Mouse (Mus musculus) layer of hippocampus, adult 8-10 months (tissue): ENCODE results near the gene 1700003F12Rik. TPM values are rescaled to one million over a fixed set of nuclear protein-coding genes. Genes with fewer than 3 reads are reported as not detected.

Experiments used
- DNase-seq, 2 experiments: peaks; one replicate each; pipeline ENCODE4 v3.0.0; 2022; ENCODE audit warnings: low spot score in 2 of 2
- total RNA-seq, 4 experiments: library from RNA; stranded (reverse); gene quantifications; 2 replicates each; pipeline ENCODE4 v1.2.4; 2022

1700003F12Rik gene
- total RNA-seq, 4 experiments from 2014 or later: 0.64 to 2.0 (median 0.87) TPM

DNA sequence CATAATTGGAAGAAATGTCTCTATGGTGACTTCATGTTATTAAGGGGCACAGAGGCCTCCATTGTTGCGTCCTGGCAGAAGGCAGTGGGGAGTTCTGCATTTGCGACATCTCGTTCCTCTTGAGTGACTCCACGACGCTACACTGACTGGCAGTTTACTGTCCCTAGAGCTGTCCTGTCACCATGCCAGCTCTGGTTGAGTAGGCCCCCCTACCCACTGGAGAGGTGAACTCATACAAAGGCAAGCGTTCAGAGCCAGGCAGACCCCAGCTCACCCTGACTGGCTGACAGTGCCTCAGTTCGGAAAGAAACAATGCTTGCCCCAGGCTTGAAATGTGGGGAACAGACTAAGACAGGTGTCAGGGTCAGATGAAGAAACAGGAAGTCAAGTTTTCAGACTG is 27.4 kb downstream of the 1700003F12Rik start:
- DNase-seq: no peak

DNA sequence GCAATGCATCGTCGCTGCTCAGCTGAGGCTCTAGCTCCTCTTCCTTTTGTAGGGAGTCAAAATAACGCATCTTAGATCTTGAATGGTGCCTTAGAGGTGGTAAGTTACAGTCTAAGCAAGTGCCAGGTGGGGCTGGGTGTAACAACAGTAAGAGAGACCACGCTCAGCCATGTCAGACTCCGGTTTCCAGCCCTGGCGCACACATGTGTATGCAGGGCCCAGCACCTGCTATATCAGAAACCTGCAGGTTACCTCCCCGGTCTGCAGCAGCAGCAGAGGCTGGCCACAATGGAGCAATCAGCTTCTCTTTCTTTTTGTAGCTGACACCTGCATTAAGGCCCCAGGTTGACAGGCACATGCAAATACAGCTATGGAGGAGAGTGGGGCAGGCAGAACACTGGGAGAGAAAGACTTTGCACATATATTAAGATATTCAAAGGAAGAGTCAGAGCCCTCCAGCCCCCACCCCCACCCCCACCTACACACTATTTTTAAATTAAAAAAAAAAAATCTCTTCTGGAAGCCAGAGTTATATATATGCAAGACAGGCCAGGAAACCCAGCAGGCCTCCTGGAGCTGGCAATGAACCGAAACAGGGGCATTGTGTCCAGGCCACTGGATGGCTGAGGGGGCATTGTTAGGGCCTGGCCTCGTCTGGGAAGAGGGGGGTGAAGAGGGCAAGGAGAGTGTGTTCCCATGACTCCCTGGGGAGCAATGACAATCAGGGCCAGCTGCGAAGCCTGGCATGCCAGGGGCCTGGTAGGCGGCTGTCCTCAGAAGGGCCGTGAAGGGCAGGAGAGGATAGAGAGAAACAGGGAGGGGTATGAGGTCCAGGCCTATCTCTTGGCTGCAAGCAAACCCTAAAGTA is 30.2 kb downstream of the 1700003F12Rik start:
- no peak for DNase-seq

DNA sequence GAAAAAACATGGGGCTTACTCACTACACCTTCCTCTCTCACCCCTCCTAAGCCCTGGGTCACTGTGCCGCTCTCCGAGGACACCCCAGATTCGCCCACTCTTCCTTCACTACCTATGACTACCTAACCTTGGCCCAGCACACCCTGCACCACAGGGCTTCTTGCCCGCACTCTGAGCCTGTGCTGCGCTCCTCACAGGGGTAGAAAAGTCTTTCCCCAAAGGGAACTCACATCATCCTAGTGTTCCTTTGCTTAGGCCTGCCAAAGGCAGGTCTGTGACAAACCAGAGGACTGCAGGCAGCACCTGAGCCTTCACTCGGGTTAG is 30.8 kb downstream of the 1700003F12Rik start:
- DNase-seq: no peak

DNA sequence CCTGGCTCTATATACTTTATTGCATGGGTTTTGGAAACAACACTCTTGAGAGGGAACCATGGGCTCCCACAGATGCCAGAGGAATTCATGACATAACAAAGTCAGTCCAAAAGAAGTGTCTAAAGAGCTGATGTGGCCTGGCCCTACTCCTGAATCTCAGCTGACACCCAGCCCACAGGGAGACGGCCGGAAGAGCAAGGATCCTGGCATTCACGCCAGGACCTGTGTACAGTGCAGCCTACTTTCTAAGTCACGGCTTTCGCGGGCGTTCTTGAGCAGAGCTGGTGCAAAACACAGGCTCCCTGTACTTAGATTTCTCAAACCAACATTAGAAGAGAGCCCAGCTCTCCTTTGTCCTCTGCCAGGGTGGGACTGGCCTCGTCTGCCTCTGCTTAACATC is 33.7 kb downstream of the 1700003F12Rik start:
- DNase-seq: no peak

DNA sequence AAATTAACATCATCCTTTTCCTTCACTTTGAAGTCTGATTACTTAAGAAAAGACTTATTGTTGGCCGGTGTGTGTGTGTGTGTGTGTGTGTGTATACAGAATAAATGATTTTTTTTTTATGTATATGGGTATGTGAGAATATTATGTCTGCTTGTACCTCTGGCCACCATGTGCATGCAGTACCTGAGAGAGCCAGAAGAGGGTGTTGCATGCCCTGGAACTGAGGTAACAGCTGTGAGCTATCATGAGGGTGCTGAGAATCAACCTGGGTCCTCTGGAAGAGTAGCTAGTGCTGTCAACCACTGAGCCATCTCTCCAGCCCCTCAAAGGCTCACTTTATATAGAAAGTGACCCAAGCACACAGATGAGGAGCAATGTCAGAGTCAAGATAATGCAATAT is 34.5 kb downstream of the 1700003F12Rik start:
- DNase-seq: no peak

DNA sequence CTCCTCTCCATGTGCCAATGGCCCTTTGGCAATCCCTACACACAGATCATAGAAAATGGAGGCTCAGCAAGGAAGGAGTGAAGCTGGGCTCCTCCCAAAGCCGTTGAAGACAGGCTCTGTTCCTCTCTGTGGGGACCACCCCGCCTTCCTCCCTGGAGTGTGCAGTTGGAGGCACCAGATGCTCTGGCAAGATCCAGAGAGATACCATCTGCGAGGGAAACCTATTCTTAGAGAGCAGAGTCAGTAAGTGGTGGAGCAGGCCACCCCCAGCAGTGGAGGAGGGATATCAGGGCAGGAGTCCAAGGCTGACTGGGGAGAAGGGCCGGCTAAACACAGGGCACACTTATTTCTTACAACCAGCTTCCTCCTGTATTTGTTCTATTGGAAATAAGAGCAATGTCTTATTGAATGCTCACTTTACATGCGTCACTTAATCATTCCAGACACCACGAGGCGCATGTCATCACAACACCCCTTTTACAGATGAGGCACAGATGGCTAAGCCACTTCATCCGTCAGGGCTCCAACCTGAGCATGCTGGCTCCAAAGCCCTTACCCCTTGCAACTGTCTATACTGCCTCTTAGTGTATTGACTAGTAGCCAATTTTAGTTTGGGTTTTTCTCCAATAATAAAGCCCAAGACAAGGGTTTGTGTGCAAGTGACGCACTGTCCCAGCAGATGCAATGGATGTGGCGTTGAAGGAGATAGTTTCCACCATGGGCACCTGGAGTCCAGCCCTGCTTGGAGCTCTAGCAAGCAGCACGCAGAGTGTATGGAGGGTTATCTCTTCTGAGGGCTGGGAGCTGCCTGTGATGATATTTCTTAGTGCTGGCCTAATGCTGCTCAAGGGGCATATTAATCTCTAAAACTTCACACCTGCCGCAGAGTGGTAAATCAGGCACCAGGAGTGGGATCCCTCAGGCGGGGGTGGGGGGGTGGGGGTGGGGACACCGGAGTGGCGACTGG is 37.3 kb downstream of the 1700003F12Rik start:
- peak; percentile 93 to 94 for DNase-seq

DNA sequence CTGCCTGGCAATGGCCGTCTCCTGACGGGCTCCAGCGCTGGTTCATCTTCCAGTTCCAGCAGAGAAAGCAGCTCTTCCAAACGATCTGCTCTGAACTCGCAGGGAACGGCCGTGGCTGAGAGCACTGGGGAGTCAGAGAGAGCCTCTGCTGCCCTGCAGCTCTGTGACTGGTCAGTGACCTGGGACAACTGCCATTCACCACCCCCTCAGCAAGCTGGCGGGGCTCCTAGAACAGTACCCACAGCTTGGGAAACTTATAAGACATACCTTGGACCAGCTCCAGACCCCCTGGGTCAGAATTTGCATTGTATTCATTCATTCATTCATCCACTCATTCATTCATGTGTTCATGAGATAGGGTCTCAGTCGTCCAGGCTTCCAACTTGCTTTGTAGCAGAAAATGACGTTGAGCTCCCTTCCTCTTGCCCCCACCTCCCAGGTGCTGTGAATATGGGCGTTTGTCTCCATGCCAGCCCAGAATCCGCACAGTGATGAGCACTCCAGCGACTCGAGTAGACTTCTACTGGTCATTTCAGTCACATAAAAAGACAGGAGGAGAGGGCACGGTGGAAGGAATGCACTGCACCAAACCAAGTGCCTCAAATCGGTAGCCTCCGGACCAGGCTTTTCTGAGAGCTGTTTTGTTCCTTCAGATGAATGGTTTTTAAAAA is 38.2 kb downstream of the 1700003F12Rik start:
- DNase-seq: no peak

DNA sequence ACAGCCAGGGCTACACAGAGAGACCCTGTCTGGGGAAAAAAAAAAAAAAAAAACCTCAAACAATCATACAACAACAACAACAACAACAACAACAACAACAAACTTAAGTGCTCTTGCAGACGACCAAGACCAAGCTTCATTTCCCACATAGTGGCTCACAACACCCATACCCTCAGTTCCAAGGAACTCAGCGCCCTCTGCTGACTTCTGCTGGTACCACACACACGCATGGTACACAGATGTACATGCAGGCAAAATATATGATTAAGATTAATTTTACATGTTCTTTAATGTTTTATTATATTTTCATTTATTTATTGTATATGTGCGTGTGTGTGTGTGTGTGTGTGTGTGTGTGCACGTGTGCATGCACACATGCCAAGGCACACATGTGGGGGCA is 39.5 kb downstream of the 1700003F12Rik start:
- DNase-seq: no peak

DNA sequence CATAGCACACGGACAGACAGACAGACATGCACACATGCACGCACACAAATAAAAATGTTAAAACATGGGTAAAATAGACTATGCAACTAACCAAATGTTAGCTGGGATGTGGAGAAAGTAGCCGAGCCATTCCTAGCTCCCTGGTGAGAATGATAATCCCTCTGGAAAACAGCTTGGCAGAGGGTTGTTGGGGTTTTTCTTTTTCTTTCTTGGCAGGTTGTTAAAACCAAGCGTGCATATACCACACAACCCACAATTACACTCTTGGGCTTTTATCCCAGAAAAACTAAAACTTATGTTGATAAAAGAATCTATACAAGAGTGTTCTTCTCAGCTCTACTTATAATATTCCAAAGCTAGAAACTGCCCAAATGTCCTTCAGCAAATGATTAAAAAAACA is 42.2 kb downstream of the 1700003F12Rik start:
- DNase-seq: no peak

DNA sequence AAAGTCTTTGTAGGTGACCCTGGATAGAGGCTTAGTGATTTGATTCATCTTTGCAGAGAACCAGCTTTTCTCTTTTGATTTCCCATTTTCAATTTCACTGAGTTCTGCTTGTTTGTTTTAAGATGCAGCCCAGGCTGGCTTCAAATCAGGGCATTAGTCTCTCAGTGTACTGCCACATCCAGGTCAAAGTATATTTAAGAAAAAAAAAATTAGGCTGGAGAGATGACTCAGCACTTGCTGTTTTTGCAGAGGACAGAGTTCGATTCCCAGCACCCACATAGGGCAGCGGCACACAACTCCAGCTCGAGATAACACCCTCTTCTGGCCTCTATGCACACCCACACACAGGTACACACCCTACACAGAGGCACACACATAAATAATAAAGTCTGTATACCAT is 44.4 kb downstream of the 1700003F12Rik start:
- no peak for DNase-seq

DNA sequence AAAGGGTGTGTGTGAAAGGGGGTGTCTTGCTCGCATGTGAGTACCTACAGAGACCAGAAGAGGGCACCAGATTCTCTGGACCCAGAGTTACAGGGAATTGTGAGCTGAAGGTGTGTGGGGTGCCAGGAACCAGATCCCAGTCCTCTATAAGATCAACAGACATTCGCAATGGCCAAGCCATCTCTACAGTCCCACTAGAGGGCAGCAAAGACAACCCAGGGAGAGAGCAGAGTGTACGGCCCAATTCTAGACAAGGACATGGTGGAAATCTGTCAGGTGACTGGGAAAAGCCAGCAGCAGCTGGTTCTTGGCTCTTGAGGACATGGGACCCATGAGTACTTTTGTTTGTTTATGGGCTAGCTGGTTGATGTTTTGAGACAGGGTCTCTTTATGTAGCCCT is 46.1 kb downstream of the 1700003F12Rik start:
- DNase-seq: no peak

DNA sequence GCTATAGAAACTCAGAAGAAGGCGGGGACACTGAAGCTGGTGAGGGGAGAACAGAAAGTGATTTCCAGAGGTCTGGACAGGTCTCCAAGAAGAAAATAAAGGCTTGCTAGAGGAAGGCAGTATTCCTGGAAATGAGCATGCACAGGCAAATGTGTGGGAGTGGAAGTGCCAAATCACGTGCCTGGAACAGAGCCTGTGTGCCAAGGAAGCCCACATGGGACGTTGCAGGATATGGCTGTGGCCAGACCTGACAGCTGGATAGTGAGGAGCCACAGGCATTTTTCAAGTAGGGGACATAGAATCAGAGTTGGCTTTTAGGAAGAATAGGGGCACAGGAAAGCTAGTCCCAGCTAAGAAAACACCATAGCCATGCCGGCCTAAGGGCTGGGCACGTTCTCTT is 48.9 kb downstream of the 1700003F12Rik start:
- DNase-seq: no peak

DNA sequence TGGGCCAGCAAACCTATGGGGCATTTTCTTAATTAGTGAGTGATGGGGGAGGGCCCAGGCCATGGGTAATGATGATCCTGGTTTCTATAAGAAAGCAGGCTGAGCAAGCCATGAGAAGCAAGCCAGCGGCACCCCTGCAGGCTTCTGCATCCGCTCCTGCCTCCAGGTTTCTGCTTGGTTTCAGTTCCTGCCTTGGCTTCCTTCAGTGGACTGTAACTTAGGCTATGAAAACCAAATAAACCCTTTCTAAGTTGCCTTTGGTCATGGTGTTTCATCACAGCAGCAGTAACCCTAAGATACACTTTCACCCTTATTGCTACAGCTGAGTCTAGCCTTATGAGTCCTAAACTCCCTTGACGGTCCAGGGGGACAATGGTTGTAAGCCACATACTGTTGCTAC is 50.5 kb downstream of the 1700003F12Rik start:
- no peak for DNase-seq

Other genes with a start within 250 kb of the 1700003F12Rik start
- under 1 TPM in 1 of 4 experiments, not detected in 3; 0.19 TPM for gene Bpifb9b, start 239.9 kb upstream of the 1700003F12Rik start, total RNA-seq
- 10 to 100 TPM; 13.6 to 17.1 (median 16.0) TPM for gene Cdk5rap1, start 174.1 kb upstream of the 1700003F12Rik start, total RNA-seq
- 10 to 100 TPM; 41.0 to 45.9 (median 43.5) TPM for gene Snta1, start 139.0 kb upstream of the 1700003F12Rik start, total RNA-seq
- gene Cbfa2t2, start 110.6 kb upstream of the 1700003F12Rik start, total RNA-seq: 10 to 100 TPM; 48.9 to 60.8 (median 53.9) TPM
- gene Actl10, start 4.7 kb downstream of the 1700003F12Rik start, total RNA-seq: under 1 TPM in 1 of 4 experiments, not detected in 3; 0.40 TPM
- 10 to 100 TPM; 29.2 to 33.2 (median 30.4) TPM for gene Necab3, start 11.8 kb downstream of the 1700003F12Rik start, total RNA-seq
- gene E2f1, start 22.8 kb downstream of the 1700003F12Rik start, total RNA-seq: 1 to 10 TPM; 3.5 to 5.1 (median 4.5) TPM
- 10 to 100 TPM; 11.3 to 12.6 (median 11.7) TPM for gene Pxmp4, start 56.6 kb downstream of the 1700003F12Rik start, total RNA-seq
- gene Zfp341, start 66.2 kb downstream of the 1700003F12Rik start, total RNA-seq: 10 to 100 TPM in 1 of 4 experiments, 1 to 10 TPM in 3; 8.6 to 10.8 (median 9.3) TPM
- not detected for gene 4930519P11Rik, start 66.4 kb downstream of the 1700003F12Rik start, total RNA-seq
- 100 to 1,000 TPM; 206 to 234 (median 209) TPM for gene Chmp4b, start 104.6 kb downstream of the 1700003F12Rik start, total RNA-seq
- not detected for gene Gm14214, start 222.9 kb downstream of the 1700003F12Rik start, total RNA-seq
- gene Raly, start 244.0 kb downstream of the 1700003F12Rik start, total RNA-seq: 10 to 100 TPM; 63.5 to 70.0 (median 64.6) TPM
- not detected for gene a, start 244.3 kb downstream of the 1700003F12Rik start, total RNA-seq